Comparison of ENCODE assay signal across 16 mouse cellular contexts in the genomic region with DNA sequence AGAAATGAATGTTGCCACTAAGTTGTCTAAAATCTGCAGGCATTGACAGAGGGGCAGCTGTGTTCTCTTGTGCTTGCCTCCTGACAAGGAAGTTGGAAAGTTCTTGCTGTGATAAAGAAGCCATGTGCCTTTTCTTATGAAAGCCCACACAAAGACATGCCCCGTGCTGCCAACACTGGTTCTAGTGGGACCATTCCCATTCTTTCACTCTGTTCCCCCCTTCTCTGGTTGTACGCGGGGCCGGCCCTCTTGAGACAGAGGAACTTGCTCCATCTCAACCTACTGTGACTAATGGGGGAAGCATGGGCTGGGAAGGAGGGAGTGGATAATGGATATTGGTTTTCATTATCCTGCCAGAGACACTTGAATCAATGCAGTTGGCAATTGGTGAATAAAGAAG.
DNase-seq lines count a peak whose midpoint lies in the region; ATAC-seq and TF ChIP-seq lines count a peak whose summit lies in the region.
"Had no signal": no experiment of that assay in that cellular context is flagged by ENCODE, and none has a peak within 500 bp of the region (broad histone marks: within the 10 kb centered on the region; RNA-seq: fewer than 3 reads in every experiment).

No protein-coding gene starts in this region.

- no peak overlapping the region for H3K4me2 ChIP-seq in forebrain, embryonic 12.5 days
- H3K4me2 ChIP-seq in forebrain, embryonic 16.5 days (ENCODE audit: low read length) = no peak overlapping the region
- no peak overlapping the region for H3K4me2 ChIP-seq in forebrain, embryonic 15.5 days (replicated peaks)
- no peak overlapping the region for H3K4me2 ChIP-seq in hindbrain, postnatal 0 days (ENCODE audit: low read depth, low read length)
- H3K4me2 ChIP-seq in neural tube, embryonic 14.5 days (ENCODE audit: low read depth, low read length) = no peak overlapping the region
- H3K4me2 ChIP-seq: heart, embryonic 11.5 days; intestine, embryonic 15.5 days had no signal

- H3K4me3 ChIP-seq in forebrain, embryonic 12.5 days (replicated peaks) = no peak overlapping the region
- H3K4me3 ChIP-seq in forebrain, embryonic 16.5 days (replicated peaks; ENCODE audit: low read length) = no peak overlapping the region
- H3K4me3 ChIP-seq in forebrain, embryonic 15.5 days = no peak overlapping the region
- H3K4me3 ChIP-seq in hindbrain, postnatal 0 days (ENCODE audit: low read length) = no peak overlapping the region
- H3K4me3 ChIP-seq in neural tube, embryonic 14.5 days (ENCODE audit: low read depth, low read length) = no peak overlapping the region
- no peak overlapping the region for H3K4me3 ChIP-seq in heart, adult 2 months
- H3K4me3 ChIP-seq: erythroblast, embryonic 14.5 days; intestine, embryonic 15.5 days had no signal

- no peak for TF ChIP-seq POLR2A in heart, adult 2 months (IDR thresholded peaks at IDR 0.05; ENCODE audit: insufficient read depth, low read depth, low read length)

- 54% methylated on average over 4 of the region's 4 CpGs for WGBS in forebrain, embryonic 12.5 days
- 34% methylated on average over 4 of the region's 4 CpGs for WGBS in forebrain, embryonic 16.5 days
- WGBS in forebrain, embryonic 15.5 days = 41% methylated on average over 4 of the region's 4 CpGs
- whole genome bisulfite sequencing in hindbrain, postnatal 0 days = 21% methylated on average over 4 of the region's 4 CpGs
- 8% methylated on average over 4 of the region's 4 CpGs for WGBS in neural tube, embryonic 14.5 days
- WGBS in heart, adult 2 months = 70% methylated on average over 4 of the region's 4 CpGs

- H3K9ac ChIP-seq in forebrain, embryonic 12.5 days = no peak overlapping the region
- no peak overlapping the region for H3K9ac ChIP-seq in forebrain, embryonic 16.5 days (replicated peaks; ENCODE audit: low read depth, low read length)
- H3K9ac ChIP-seq in forebrain, embryonic 15.5 days (replicated peaks) = no peak overlapping the region
- H3K9ac ChIP-seq in hindbrain, postnatal 0 days (replicated peaks; ENCODE audit: low read length) = no peak overlapping the region
- H3K9ac ChIP-seq in neural tube, embryonic 14.5 days (replicated peaks; ENCODE audit: low read depth, low read length) = no peak overlapping the region
- H3K9ac ChIP-seq in heart, adult 2 months (ENCODE audit: low read depth, low read length) = no peak overlapping the region
- H3K9ac ChIP-seq: intestine, embryonic 15.5 days had no signal

- no peaks in the 10 kb centered on the region for H3K9me3 ChIP-seq in forebrain, embryonic 12.5 days
- H3K9me3 ChIP-seq in forebrain, embryonic 16.5 days (ENCODE audit: control insufficient read depth, low read length) = no peaks in the 10 kb centered on the region
- no peaks in the 10 kb centered on the region for H3K9me3 ChIP-seq in forebrain, embryonic 15.5 days
- no peaks in the 10 kb centered on the region for H3K9me3 ChIP-seq in hindbrain, postnatal 0 days (ENCODE audit: low read length)
- no peaks in the 10 kb centered on the region for H3K9me3 ChIP-seq in neural tube, embryonic 14.5 days (ENCODE audit: control insufficient read depth, low read length)
- H3K9me3 ChIP-seq: intestine, embryonic 15.5 days had no signal

- no peak for TF ChIP-seq CTCF in hindbrain, postnatal 0 days (IDR thresholded peaks at IDR 0.05; ENCODE audit: low read depth)
- no peak for TF ChIP-seq CTCF in heart, adult 2 months (IDR thresholded peaks at IDR 0.05)

- H3K36me3 ChIP-seq in forebrain, embryonic 12.5 days (replicated peaks) = no peaks in the 10 kb centered on the region
- H3K36me3 ChIP-seq in forebrain, embryonic 16.5 days (ENCODE audit: control insufficient read depth, insufficient read depth) = no peaks in the 10 kb centered on the region
- no peaks in the 10 kb centered on the region for H3K36me3 ChIP-seq in forebrain, embryonic 15.5 days
- no peaks in the 10 kb centered on the region for H3K36me3 ChIP-seq in hindbrain, postnatal 0 days (ENCODE audit: insufficient read depth, low read length)
- H3K36me3 ChIP-seq in neural tube, embryonic 14.5 days (ENCODE audit: control insufficient read depth, insufficient read depth, low read length) = no peaks in the 10 kb centered on the region
- H3K36me3 ChIP-seq in heart, adult 2 months (ENCODE audit: control insufficient read depth, insufficient read depth, low read length) = no peaks in the 10 kb centered on the region
- H3K36me3 ChIP-seq: intestine, embryonic 15.5 days had no signal

- DNase-seq in hindbrain, postnatal 0 days (ENCODE audit: low spot score) = no peak
- no peak for DNase-seq in heart, adult 2 months
- DNase-seq in ovary, postnatal 36 days (ENCODE audit: low spot score) = no peak
- DNase-seq: adrenal gland, postnatal 25 days; cerebellum, adult 8-10 months; heart, postnatal 14 days; left cerebral cortex, postnatal 4 days; lung, adult 18-20 months; thymus, adult 2 months had no signal

- H3K27ac ChIP-seq in forebrain, embryonic 12.5 days = no peak overlapping the region
- H3K27ac ChIP-seq in forebrain, embryonic 16.5 days (ENCODE audit: low read length) = no peak overlapping the region
- 0 out of 2 replicates have a peak overlapping the region, but pooled peaks have one; percentile 8 for H3K27ac ChIP-seq in forebrain, embryonic 15.5 days (replicated peaks)
- no peak overlapping the region for H3K27ac ChIP-seq in hindbrain, postnatal 0 days
- H3K27ac ChIP-seq in neural tube, embryonic 14.5 days (ENCODE audit: low read depth, low read length) = no peak overlapping the region
- no peak overlapping the region for H3K27ac ChIP-seq in heart, adult 2 months
- H3K27ac ChIP-seq: intestine, embryonic 15.5 days had no signal

- no peak for TF ChIP-seq EP300 in heart, adult 2 months (IDR thresholded peaks at IDR 0.05; ENCODE audit: insufficient read depth, low read depth, low read length)

- ATAC-seq in forebrain, embryonic 12.5 days (ENCODE audit: low FRiP score) = peak; percentile 63
- ATAC-seq in forebrain, embryonic 16.5 days = no peak
- ATAC-seq in forebrain, embryonic 15.5 days (replicated peaks) = peak; percentile 39; the same call in 1 of the 2 replicates
- ATAC-seq in hindbrain, postnatal 0 days = 0 out of 2 replicates have a peak, but pooled peaks have one; percentile 18
- peak; percentile 81 for ATAC-seq in neural tube, embryonic 14.5 days (ENCODE audit: low read depth)
- ATAC-seq: intestine, embryonic 15.5 days had no signal

- no peaks in the 10 kb centered on the region for H3K4me1 ChIP-seq in forebrain, embryonic 12.5 days
- H3K4me1 ChIP-seq in forebrain, embryonic 16.5 days (replicated peaks; ENCODE audit: control insufficient read depth, insufficient read depth, low read length) = peaks cover 4% of the 10 kb centered on the region
- H3K4me1 ChIP-seq in forebrain, embryonic 15.5 days = 0 out of 2 replicates have a peak, but pooled peaks cover 4% of the 10 kb centered on the region
- no peaks in the 10 kb centered on the region for H3K4me1 ChIP-seq in hindbrain, postnatal 0 days (ENCODE audit: insufficient read depth, low read length)
- no peaks in the 10 kb centered on the region for H3K4me1 ChIP-seq in neural tube, embryonic 14.5 days (ENCODE audit: control insufficient read depth, insufficient read depth, low read length)
- no peaks in the 10 kb centered on the region for H3K4me1 ChIP-seq in heart, adult 2 months (ENCODE audit: control insufficient read depth, insufficient read depth, low read length)
- H3K4me1 ChIP-seq: intestine, embryonic 15.5 days had no signal

- no peaks in the 10 kb centered on the region for H3K27me3 ChIP-seq in forebrain, embryonic 12.5 days
- H3K27me3 ChIP-seq in forebrain, embryonic 16.5 days (replicated peaks; ENCODE audit: control insufficient read depth, insufficient read depth, low read length) = no peaks in the 10 kb centered on the region
- no peaks in the 10 kb centered on the region for H3K27me3 ChIP-seq in forebrain, embryonic 15.5 days
- H3K27me3 ChIP-seq in hindbrain, postnatal 0 days (ENCODE audit: insufficient read depth, low read length) = no peaks in the 10 kb centered on the region
- H3K27me3 ChIP-seq in neural tube, embryonic 14.5 days (ENCODE audit: control insufficient read depth, insufficient read depth, low read length) = no peaks in the 10 kb centered on the region
- H3K27me3 ChIP-seq in heart, adult 2 months (ENCODE audit: control insufficient read depth, insufficient read depth, low read length) = no peaks in the 10 kb centered on the region
- H3K27me3 ChIP-seq: intestine, embryonic 15.5 days had no signal

- no peaks in the 10 kb centered on the region for H3K79me2 ChIP-seq in heart, adult 2 months (replicated peaks; ENCODE audit: control insufficient read depth, insufficient read depth, low read length)

- intact Hi-C loops in heart, adult 2 months (cut with DNase I) = no loop called here
